Mouse (Mus musculus) midbrain, embryonic 15.5 days (tissue): Measurements from ENCODE around the gene Slc37a1. TPM values are rescaled to one million over a fixed set of nuclear protein-coding genes. Genes with fewer than 3 reads are reported as not detected.
"Not testable (repeated sequence)": the region's sequence is repeated elsewhere in the genome, so short reads cannot be mapped to it uniquely, and the experiment has no call there.

Source experiments
- ATAC-seq: fragments of 200-750 bp; cut with Nextera tagmentation; replicated peaks from 2 replicates; pipeline ENCODE4 v1.8.0; 2017; ENCODE audit warnings: moderate TSS enrichment
- H3K27ac ChIP-seq: fragments of 300-500 bp; sonication (generic); 2 replicates; pipeline ENCODE4 v1.5.1; 2015; ENCODE audit warnings: mild to moderate bottlenecking, inconsistent platforms
- H3K27me3 ChIP-seq: fragments of 300-500 bp; sonication (generic); replicated peaks from 2 replicates; pipeline ENCODE4 v1.6.1; 2015; ENCODE audit warnings: inconsistent platforms
- H3K36me3 ChIP-seq: fragments of 300-500 bp; sonication (generic); replicated peaks from 2 replicates; pipeline ENCODE4 v1.6.1; 2015; ENCODE audit warnings: inconsistent platforms
- H3K4me1 ChIP-seq: fragments of 300-500 bp; sonication (generic); 2 replicates; pipeline ENCODE4 v1.6.1; 2015; ENCODE audit warnings: inconsistent platforms
- H3K4me2 ChIP-seq: fragments of 300-500 bp; sonication (generic); 2 replicates; pipeline ENCODE4 v1.6.1; 2015; ENCODE audit warnings: inconsistent platforms, mild to moderate bottlenecking, moderate library complexity
- H3K4me3 ChIP-seq: fragments of 300-500 bp; sonication (generic); 2 replicates; pipeline ENCODE4 v1.5.1; 2015; ENCODE audit warnings: mild to moderate bottlenecking, inconsistent platforms
- H3K9ac ChIP-seq: fragments of 300-500 bp; sonication (generic); 2 replicates; pipeline ENCODE4 v1.6.1; 2015; ENCODE audit warnings: mild to moderate bottlenecking, inconsistent platforms
- H3K9me3 ChIP-seq: fragments of 300-500 bp; sonication (generic); 2 replicates; pipeline ENCODE4 v1.6.1; 2016; ENCODE audit warnings: inconsistent platforms
- WGBS: fragments of 180-500 bp; shearing (Covaris S2); methylation state at CpG from one replicate; pipeline ENCODE4 v1.1.7; 2015; ENCODE audit warnings: mixed read lengths; 5-methylcytosine and 5-hydroxymethylcytosine counted together
- polyA plus RNA-seq: library from polyadenylated mRNA; unstranded; fragments of >200 nt; fragmentation: Nextera tagmentation; extraction: Ambion mirVana; gene quantifications from 2 replicates; pipeline ENCODE4 v1.2.1, GENCODE M21; 2015

The Slc37a1 gene
- polyA plus RNA-seq, 1 experiment from 2014 or later = 13.4 TPM

GRCm38 (mm10) chr17:31270246-31270645 is 16.3 kb upstream of the Slc37a1 start:
- no peak overlapping the region for H3K4me3 ChIP-seq
- no peaks in the 10 kb centered on the region for H3K9me3 ChIP-seq
- H3K4me1 ChIP-seq = no peaks in the 10 kb centered on the region
- no peaks in the 10 kb centered on the region for H3K36me3 ChIP-seq
- 90% methylated on average over 4 of the region's 4 CpGs for WGBS
- H3K9ac ChIP-seq = no peak overlapping the region
- no peak overlapping the region for H3K4me2 ChIP-seq
- ATAC-seq = no peak
- no peak overlapping the region for H3K27ac ChIP-seq
- no peaks in the 10 kb centered on the region for H3K27me3 ChIP-seq

GRCm38 (mm10) chr17:31270736-31271135 is 15.9 kb upstream of the Slc37a1 start:
- not testable (repeated sequence) for H3K36me3 ChIP-seq, ATAC-seq, H3K4me3 ChIP-seq, H3K9ac ChIP-seq, H3K9me3 ChIP-seq, H3K4me1 ChIP-seq, H3K27me3 ChIP-seq, H3K4me2 ChIP-seq, H3K27ac ChIP-seq
- 77% methylated on average over 5 of the region's 8 CpGs for WGBS

GRCm38 (mm10) chr17:31271136-31271851 is 15.3 kb upstream of the Slc37a1 start:
- no peaks in the 10 kb centered on the region for H3K36me3 ChIP-seq
- H3K27me3 ChIP-seq = no peaks in the 10 kb centered on the region
- ATAC-seq = no peak
- peaks cover under 1% of the 10 kb centered on the region; the same call in 1 of the 2 replicates for H3K4me1 ChIP-seq
- H3K4me3 ChIP-seq = no peak overlapping the region
- no peak overlapping the region for H3K4me2 ChIP-seq
- H3K9ac ChIP-seq = no peak overlapping the region
- WGBS = 56% methylated on average over 5 of the region's 7 CpGs
- H3K27ac ChIP-seq = no peak overlapping the region
- H3K9me3 ChIP-seq = no peaks in the 10 kb centered on the region

- H3K36me3 ChIP-seq = no peaks in the 10 kb centered on the region
- peaks cover 13% of the 10 kb centered on the region for H3K4me1 ChIP-seq
- H3K27me3 ChIP-seq = no peaks in the 10 kb centered on the region
- H3K4me2 ChIP-seq = no peak overlapping the region
- ATAC-seq = no peak
- WGBS = 89% methylated on average over 9 of the region's 9 CpGs
- no peak overlapping the region for H3K27ac ChIP-seq
- no peak overlapping the region for H3K4me3 ChIP-seq
- H3K9ac ChIP-seq = no peak overlapping the region
- H3K9me3 ChIP-seq = no peaks in the 10 kb centered on the region
Measured at GRCm38 (mm10) chr17:31272416-31273165, 14.0 kb upstream of the Slc37a1 start.

- Histone ChIP-seq H3K4me3 (no peak overlapping the region), H3K9me3 (no peaks in the 10 kb centered on the region), H3K36me3 (no peaks in the 10 kb centered on the region), H3K27ac (no peak overlapping the region), H3K4me2 (no peak overlapping the region), H3K4me1 (peaks cover 17% of the 10 kb centered on the region), H3K9ac (no peak overlapping the region), H3K27me3 (no peaks in the 10 kb centered on the region)
- WGBS = 88% methylated on average over 8 of the region's 8 CpGs
- no peak for ATAC-seq
Measured at GRCm38 (mm10) chr17:31273631-31274030, 13.0 kb upstream of the Slc37a1 start.

GRCm38 (mm10) chr17:31275181-31275580 is 11.4 kb upstream of the Slc37a1 start:
- H3K9ac ChIP-seq = no peak overlapping the region
- no peak for ATAC-seq
- H3K4me2 ChIP-seq = no peak overlapping the region
- 87% methylated on average over 6 of the region's 6 CpGs for WGBS
- H3K36me3 ChIP-seq = no peaks in the 10 kb centered on the region
- H3K9me3 ChIP-seq = no peaks in the 10 kb centered on the region
- no peak overlapping the region for H3K27ac ChIP-seq
- no peaks in the 10 kb centered on the region for H3K27me3 ChIP-seq
- no peak overlapping the region for H3K4me3 ChIP-seq
- H3K4me1 ChIP-seq = peaks cover 17% of the 10 kb centered on the region

GRCm38 (mm10) chr17:31276207-31276921 is 10.2 kb upstream of the Slc37a1 start:
- no peak for ATAC-seq
- Histone ChIP-seq H3K27me3 (no peaks in the 10 kb centered on the region), H3K27ac (peak overlapping the region; percentile 57; the same call in 1 of the 2 replicates), H3K36me3 (no peaks in the 10 kb centered on the region), H3K9me3 (no peaks in the 10 kb centered on the region), H3K4me2 (peak overlapping the region; percentile 91), H3K9ac (no peak overlapping the region; the same call in 1 of the 2 replicates), H3K4me3 (peak overlapping the region; percentile 56), H3K4me1 (peaks cover 17% of the 10 kb centered on the region)
- 23% methylated on average over 9 of the region's 9 CpGs for WGBS

GRCm38 (mm10) chr17:31276922-31277918 is 9.4 kb upstream of the Slc37a1 start, which contains the start of gene Rsph1:
Gene Rsph1 (minus strand): TSS chr17:31277383.
- WGBS = 9% methylated on average over 44 of the region's 44 CpGs
- Histone ChIP-seq H3K27ac (peak within 1 kb of the TSS; percentile 57), H3K4me2 (peak within 1 kb of the TSS; percentile 91), H3K27me3 (no peaks in the 10 kb centered on the region), H3K4me3 (peak within 1 kb of the TSS; percentile 56), H3K4me1 (peaks cover 17% of the 10 kb centered on the region), H3K36me3 (no peaks in the 10 kb centered on the region), H3K9me3 (no peaks in the 10 kb centered on the region), H3K9ac (peak within 1 kb of the TSS; percentile 47; the same call in 1 of the 2 replicates)
- peak; percentile 92 for ATAC-seq

GRCm38 (mm10) chr17:31277931-31278330 is 8.7 kb upstream of the Slc37a1 start:
- peak; percentile 35; the same call in 1 of the 2 replicates for ATAC-seq
- Histone ChIP-seq H3K9ac (no peak overlapping the region), H3K4me2 (no peak overlapping the region), H3K4me1 (peaks cover 24% of the 10 kb centered on the region), H3K27me3 (no peaks in the 10 kb centered on the region), H3K9me3 (no peaks in the 10 kb centered on the region), H3K36me3 (no peaks in the 10 kb centered on the region), H3K4me3 (no peak overlapping the region), H3K27ac (no peak overlapping the region)
- WGBS = 74% methylated on average over 4 of the region's 4 CpGs

GRCm38 (mm10) chr17:31279541-31279940 is 7.1 kb upstream of the Slc37a1 start:
- Histone ChIP-seq H3K9ac (no peak overlapping the region), H3K9me3 (no peaks in the 10 kb centered on the region), H3K4me2 (no peak overlapping the region), H3K27ac (no peak overlapping the region), H3K27me3 (no peaks in the 10 kb centered on the region), H3K4me1 (peaks cover 25% of the 10 kb centered on the region), H3K4me3 (no peak overlapping the region), H3K36me3 (no peaks in the 10 kb centered on the region)
- 84% methylated on average over 9 of the region's 9 CpGs for WGBS
- ATAC-seq = no peak

- WGBS = 84% methylated on average over 6 of the region's 6 CpGs
- Histone ChIP-seq H3K4me2 (no peak overlapping the region), H3K36me3 (no peaks in the 10 kb centered on the region), H3K9ac (no peak overlapping the region), H3K4me3 (no peak overlapping the region), H3K4me1 (peaks cover 25% of the 10 kb centered on the region), H3K9me3 (no peaks in the 10 kb centered on the region), H3K27me3 (no peaks in the 10 kb centered on the region), H3K27ac (no peak overlapping the region)
- no peak for ATAC-seq
Measured at GRCm38 (mm10) chr17:31280269-31280668, 6.3 kb upstream of the Slc37a1 start.
